Mouse (Mus musculus) embryonic fibroblast, embryonic 13.5 days (primary cell): ENCODE results near the gene Ggt6.

Experiments
- CTCF ChIP-seq: IDR thresholded peaks from 2 replicates; pipeline ENCODE4 v1.5.1; 2011; ENCODE audit warnings: mild to moderate bottlenecking, control low read depth, low read length, moderate library complexity, borderline replicate concordance; ENCODE audit not compliant: insufficient read depth
- POLR2A ChIP-seq: IDR thresholded peaks from 2 replicates; pipeline ENCODE4 v1.6.1; 2011; ENCODE audit warnings: low read depth, mild to moderate bottlenecking, control low read depth, low read length, moderate library complexity

- TF ChIP-seq CTCF (no peak), POLR2A (no peak)
Measured at GRCm38 (mm10) chr11:72476074-72476625, 40.8 kb downstream of the Ggt6 start.
